Mouse (Mus musculus) CD4-positive, CD25-positive, alpha-beta regulatory T cell, adult 4 months (primary cell): Measurements from ENCODE around the gene Chchd6. TPM values are rescaled to one million over a fixed set of nuclear protein-coding genes. Genes with fewer than 3 reads are reported as not detected.

ENCODE experiments used
- ATAC-seq: one replicate; pipeline ENCODE4 v1.8.0; 2017
- polyA plus RNA-seq, 2 experiments: library from polyadenylated mRNA; unstranded; fragments of 100-300 nt; shearing (Covaris generic); gene quantifications; one replicate each; pipeline ENCODE4 v1.2.1; 2017

The Chchd6 gene
- polyA plus RNA-seq, 2 experiments from 2014 or later, result 5.1 to 6.7 TPM

- no peak for ATAC-seq
Observed at GRCm38 (mm10) chr6:89508263-89508662, 87.2 kb downstream of the Chchd6 start.

- ATAC-seq, result no peak
Observed at GRCm38 (mm10) chr6:89499961-89500360, 95.5 kb downstream of the Chchd6 start.

DNA sequence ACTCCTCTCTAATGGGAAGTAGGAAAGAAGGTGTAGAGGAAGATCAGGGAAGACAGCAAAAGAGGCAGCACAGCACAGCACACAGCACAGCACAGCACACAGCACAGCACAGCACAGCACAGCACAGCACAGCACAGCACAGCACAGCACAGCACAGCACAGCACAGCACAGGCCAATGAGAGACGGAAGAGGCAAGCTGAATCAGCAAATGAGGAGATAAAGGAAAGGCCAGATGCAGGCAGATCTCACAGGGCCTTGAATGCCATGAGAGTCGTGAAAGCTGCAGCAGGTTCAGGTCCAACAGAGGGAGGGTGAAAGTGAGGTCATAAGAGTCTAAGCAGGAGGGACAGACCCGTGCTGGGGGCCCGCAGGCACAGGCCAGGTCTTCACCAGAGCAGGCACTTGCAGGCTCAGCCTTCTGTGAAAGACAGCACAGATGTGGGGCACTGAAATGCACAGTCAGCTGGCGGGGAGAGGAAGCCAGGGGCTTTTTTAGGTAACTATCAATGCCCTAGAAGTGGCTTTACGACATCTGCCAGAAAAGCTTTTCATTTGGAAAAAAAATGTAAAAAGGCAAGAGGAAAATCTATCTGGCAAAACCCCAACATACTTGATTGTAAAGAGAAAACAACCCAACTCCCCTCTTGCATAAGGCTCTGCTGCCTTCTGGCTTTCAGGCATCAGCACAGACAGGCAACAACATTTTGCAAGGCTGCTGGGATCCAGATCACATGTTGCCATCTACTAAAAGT lies 96.5 kb downstream of the Chchd6 start:
- ATAC-seq, result no peak

DNA sequence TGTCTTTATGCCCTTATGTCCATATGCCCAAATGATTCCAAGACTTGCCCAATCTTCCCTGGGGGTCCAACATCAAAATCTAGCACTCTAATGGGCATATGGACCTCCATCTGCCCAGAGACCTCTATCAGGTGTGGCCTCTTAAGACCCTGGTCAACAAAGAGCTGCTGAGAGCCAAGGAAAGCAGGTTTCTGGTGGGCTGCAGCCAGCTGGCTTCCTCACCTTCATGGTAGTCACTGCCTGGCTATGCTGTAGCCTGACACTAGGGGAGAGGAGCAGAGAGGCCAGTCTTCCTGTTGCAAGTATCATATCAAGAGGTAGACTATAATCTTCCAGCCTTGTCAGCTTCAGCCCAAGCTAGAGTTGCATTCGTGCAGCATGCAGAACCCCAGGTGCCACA lies 98.5 kb downstream of the Chchd6 start:
- ATAC-seq, result no peak

DNA sequence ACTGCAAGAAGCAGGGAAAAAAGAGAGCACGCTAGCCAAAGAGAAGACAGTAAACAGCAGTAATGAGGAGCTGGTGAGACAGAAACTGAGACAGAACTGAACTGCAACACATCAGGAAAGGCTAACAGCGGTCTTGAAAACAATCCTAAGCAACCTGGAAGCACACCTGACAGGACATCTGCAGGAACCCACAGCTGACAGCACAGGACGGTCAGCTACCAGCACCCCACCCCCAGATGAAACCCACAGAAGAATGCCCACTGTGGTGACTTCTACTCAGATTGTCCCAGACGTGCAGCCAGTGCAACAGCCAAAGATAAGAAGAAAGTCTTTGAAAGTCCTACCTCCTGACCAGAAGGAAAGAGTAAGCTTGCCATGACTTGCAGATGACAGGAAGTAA lies 103.1 kb downstream of the Chchd6 start:
- ATAC-seq, result no peak

- ATAC-seq, result no peak
Observed at GRCm38 (mm10) chr6:89490369-89490768, 105.1 kb downstream of the Chchd6 start.

GRCm38 (mm10) chr6:89489533-89489932 lies 105.9 kb downstream of the Chchd6 start:
- no peak for ATAC-seq

DNA sequence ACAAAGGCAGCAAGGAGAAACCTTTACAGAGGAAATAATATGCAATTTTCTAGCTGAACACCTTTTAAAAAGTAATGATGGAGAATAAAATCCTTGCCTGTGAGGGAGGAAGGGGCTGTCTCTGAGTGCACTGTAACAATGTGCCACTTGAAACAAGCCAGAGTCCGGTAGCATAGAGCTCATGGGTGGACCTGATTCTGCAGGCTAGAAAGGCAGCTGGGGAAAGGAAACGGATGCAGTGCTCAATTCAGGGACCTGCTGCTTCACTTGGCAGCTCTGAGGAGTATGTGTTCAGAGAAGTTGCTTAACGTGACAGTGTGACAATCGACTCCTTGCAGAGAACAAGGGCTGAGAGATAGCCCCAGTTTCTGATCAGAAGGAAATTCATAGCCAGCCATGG lies 109.4 kb downstream of the Chchd6 start:
- no peak for ATAC-seq

- no peak for ATAC-seq
Observed at GRCm38 (mm10) chr6:89481192-89481591, 114.3 kb downstream of the Chchd6 start.

DNA sequence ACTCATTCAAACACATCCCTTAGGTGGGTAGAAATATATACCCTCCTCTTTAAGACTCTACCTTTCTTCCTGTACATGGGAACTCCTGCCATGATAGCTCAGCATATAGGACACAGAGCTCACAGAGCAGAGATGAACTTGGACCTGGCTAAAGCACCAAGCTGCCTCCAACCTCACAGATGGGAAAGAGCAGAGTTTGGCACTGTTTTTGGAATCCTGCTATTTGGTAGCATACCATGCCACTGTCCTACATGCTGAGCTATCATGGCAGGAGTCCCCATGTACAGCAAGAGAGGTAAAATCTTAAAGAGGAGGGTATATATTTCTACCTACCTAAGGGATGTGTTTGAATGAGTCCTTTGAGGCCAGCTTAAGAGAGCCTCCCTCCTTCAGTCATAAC lies 127.5 kb downstream of the Chchd6 start:
- ATAC-seq, result no peak

GRCm38 (mm10) chr6:89467290-89467689 lies 128.2 kb downstream of the Chchd6 start:
- no peak for ATAC-seq

DNA sequence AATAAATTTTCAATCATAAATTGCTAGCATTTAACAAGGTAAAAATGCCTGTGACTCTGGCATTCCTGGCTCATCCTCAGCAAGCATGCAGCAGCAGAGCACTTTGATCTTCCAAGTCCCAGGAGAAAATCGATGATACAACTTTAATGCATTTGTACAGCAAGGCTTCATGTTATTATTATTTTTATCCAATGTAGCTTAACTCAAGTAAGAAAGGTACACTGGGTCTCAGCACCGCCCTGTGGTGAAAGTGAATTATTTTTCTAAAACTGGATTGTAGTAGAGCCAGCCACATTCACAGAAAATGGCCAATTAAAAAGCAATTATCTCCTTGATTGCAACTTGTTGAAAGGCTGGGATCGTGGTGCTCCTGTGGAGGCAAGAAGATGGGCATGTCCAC lies 128.6 kb downstream of the Chchd6 start:
- no peak for ATAC-seq

DNA sequence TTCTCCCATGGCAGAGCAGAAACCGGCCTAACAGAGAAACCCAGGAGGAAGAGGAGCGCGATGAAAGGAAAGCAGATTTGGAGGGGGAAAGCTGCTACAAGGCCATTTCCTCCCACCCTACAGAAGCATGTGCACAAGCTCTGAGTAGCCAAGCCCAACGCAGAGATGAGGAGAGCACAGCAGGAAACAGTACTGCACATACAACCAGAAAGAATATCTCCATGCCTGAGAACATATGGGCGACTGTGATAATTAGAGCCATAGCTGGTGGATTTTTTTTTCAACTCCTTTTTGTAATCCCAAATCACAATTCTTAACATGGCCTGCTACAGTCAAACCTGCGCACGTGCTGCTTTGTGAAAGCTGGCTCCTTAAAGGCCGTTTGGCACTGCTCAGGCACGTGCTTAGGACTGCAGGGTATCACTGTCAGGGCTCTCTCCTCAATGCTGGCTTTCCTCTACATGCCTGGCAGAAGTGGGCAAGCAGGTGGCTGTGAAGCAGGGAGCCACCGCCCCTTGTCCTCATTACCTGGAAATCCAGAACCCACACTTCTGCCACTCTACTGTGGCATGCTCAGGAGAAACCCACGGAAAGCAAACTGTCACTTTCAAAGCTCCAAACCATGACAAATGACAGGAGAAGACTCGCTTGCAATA lies 129.3 kb downstream of the Chchd6 start:
- no peak for ATAC-seq

- no peak for ATAC-seq
Observed at GRCm38 (mm10) chr6:89462223-89462760, 133.2 kb downstream of the Chchd6 start.

DNA sequence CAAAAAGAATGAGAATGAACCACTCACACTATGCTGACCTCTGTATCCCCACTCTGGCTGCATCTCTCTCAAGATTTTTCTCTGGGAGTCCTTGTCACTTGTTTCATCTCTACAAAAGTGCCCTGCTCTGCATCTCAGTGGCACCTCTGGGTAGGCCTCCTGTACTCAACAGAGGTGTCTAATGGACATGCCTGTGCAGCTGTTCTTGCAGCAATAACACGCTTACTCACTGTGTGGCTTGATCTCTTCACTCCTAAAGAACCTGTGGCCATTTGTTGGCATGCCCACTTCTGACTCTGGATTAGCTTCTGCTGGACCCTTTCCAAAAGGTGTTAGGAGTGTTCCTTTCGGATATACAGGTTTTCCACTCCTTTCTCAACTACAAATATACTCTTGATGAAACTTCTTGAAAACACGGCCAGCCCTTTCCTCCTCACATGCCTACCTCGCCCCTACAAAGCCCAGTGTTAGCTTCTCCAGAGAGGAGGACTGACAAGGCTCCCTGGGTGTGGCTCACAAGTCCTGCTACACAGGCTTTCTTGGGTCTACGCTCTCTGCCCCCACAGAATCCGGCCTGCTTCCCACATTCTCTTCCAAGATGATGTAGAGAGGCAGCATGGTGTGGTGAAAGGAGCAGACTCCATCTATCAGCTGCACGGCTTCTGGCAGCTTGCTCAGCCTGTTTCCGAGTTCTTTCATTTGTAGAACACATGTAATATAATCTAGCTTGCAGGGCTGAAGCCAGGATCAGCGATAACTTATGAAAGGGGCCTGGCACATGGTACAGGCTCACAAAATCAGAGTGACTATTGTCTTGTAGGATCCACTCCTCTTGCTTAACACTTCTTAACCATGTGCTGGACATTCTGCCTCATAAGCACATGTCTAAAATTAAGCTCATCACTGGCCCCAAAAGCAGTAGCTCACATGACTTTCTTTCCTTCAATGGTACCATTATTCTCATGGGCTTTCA lies 133.9 kb downstream of the Chchd6 start:
- ATAC-seq, result no peak

GRCm38 (mm10) chr6:89459634-89460033 lies 135.8 kb downstream of the Chchd6 start:
- no peak for ATAC-seq

- ATAC-seq, result no peak
Observed at GRCm38 (mm10) chr6:89457601-89458000, 137.9 kb downstream of the Chchd6 start.

GRCm38 (mm10) chr6:89456409-89456961 lies 139.0 kb downstream of the Chchd6 start:
- no peak for ATAC-seq

- ATAC-seq, result no peak
Observed at GRCm38 (mm10) chr6:89455523-89456000, 139.9 kb downstream of the Chchd6 start.

DNA sequence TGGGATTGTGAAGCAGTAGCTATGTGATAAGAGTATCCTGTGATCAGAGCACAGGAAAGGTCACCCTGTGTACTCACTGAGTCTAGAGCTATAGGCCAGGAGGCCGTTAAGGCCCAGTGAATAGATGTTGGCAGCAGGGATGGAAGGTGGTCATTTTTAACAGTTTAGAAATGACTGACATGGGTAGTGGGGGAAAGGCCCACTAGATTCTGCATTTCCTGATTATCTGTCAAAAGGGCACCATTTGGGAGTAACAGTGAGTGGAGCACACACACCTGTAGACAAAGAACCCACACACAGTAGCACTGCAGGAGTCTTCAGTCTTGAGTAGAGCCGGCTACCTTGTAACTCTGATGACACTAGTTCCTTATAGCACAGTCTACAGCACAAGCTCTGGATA lies 141.0 kb downstream of the Chchd6 start:
- ATAC-seq, result no peak

DNA sequence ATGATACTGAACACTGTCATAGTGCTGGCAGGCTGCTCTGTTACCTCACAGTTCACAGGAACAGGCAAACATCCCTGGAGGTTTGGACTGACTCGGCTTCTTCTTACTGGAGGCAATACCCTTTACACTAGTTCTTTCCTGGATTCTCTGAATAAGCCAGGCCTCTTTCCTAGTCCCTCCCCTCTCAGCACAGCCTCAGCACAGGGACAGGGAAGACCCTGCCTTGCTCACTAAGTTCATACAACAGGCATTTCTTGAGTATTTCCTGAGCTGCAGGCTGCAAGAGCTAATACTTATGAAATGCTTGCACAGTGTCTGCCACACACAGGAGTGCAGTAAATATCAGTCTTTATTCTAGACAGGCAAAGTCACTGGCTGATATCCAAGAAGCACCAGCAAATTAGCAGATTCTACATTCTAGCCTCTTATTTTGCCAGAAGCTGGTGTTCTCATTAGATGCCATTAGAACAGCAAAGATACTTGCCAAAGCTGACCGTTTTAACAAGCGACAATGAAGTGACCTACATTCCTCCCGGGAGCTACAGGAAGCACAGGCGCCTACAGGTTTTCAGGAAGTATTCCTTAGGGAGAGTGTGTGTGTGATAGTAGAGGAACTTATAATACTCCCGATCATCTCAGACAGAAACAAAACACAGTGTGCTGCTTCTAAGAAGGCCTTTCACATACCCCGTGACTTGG lies 142.3 kb downstream of the Chchd6 start:
- no peak for ATAC-seq

DNA sequence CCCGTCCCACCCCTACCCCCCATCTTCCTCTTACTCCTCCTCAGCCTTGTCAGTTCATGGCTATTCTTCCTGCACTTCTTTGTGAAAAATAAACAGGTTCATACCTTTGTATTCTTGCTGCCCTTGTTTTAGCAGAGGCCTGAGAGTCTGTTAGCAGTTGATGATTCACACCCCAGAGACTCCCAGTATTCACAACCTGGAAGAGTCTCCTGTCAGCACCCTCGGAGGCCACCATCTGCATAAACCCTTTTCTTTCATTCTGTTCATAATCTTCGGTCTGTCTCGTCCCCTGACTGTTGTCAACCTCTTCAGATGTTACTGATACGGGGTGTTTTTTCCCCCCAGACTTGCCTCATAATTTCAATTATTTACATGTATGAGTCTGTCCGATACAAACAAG lies 143.1 kb downstream of the Chchd6 start:
- no peak for ATAC-seq
